Mouse (Mus musculus): ENCODE measurements around the gene Abhd11.
"Not testable (repeated sequence)": the region's sequence is repeated elsewhere in the genome, so short reads cannot be mapped to it uniquely, and the experiment has no call there.

Gene Abhd11

DNA sequence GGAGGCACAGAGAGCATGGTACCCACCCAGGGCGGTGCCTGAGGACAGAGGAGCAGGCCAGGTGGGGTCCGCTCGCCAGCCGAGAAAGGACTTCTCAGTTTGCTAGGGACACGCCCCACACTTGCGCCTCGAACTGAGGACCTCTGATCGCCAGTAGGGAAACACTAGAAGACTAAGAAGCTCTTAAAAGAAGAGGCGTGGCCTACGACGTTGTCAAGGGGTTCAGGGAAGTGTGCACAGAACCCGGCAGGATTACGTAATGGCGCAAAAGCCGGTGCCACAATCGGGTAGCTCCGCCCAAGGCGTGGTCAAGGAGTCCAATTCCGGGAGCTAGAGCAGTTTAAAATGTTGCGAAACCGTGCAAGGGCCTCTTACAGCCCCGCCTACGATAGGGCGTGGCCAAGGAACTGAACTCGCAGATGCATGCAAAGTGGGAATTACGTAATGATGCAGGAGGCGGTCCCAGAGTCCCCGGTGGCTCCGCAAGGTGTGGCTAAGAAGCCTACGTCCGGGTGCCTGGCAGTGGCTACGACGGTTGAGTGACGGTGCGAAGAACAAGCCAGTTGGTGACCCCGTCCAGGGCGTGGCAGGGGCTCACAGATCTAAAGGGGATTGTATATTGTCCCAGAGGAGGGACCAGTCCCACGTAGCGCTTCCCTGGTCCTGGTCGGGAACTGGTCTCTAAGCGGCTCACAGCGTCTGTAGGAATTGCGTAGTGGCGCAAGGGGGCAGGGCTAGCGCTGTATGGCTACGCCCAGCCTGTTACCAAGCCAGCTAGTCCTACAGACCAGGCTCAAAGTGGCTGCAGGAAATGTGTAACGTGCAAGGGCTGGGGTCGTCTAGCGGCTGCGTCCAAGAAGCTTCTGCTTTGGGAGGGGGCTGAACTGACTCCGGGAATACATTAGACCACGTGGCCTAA is at the start of gene Abhd11:
Abhd11 (plus strand) TSS at position 482 of the 919 bp plus-strand sequence.
- DNase-seq (ENCODE audit: low read depth, low spot score), result peak; percentile 100

GRCm38 (mm10) chr5:134960430-134960829 is 48.5 kb upstream of the Abhd11 start:
- DNase-seq (ENCODE audit: low read depth, low spot score), result no peak

GRCm38 (mm10) chr5:134961519-134961918 is 47.4 kb upstream of the Abhd11 start:
- no peak for DNase-seq (ENCODE audit: low read depth, low spot score)

DNA sequence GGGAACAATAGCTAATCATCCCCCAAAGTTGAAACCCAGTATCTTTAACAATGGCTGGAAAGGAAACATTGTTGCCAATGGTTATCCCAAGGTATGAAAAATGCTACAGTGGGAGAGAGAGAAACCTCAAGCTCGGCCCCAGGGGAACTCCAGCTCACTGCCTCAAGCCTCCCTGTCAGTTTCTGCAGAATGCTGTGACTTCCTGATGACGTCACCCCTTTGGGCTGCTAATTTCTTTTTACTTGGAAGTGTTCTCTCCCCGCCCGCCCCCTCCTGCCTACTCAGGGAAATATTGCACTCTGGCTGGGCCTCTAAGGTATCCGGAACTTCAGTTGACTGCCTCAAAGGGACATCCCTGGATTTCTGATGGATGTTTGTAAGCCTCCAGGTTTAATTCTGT is 45.4 kb upstream of the Abhd11 start:
- DNase-seq (ENCODE audit: low read depth, low spot score), result no peak

GRCm38 (mm10) chr5:134964655-134965054 is 44.3 kb upstream of the Abhd11 start:
- not testable (repeated sequence) for DNase-seq (ENCODE audit: low read depth, low spot score)

- DNase-seq (ENCODE audit: low read depth, low spot score), result peak; percentile 67
These were observed 43.5 kb upstream of the Abhd11 start for GRCm38 (mm10) chr5:134965473-134965851.

DNA sequence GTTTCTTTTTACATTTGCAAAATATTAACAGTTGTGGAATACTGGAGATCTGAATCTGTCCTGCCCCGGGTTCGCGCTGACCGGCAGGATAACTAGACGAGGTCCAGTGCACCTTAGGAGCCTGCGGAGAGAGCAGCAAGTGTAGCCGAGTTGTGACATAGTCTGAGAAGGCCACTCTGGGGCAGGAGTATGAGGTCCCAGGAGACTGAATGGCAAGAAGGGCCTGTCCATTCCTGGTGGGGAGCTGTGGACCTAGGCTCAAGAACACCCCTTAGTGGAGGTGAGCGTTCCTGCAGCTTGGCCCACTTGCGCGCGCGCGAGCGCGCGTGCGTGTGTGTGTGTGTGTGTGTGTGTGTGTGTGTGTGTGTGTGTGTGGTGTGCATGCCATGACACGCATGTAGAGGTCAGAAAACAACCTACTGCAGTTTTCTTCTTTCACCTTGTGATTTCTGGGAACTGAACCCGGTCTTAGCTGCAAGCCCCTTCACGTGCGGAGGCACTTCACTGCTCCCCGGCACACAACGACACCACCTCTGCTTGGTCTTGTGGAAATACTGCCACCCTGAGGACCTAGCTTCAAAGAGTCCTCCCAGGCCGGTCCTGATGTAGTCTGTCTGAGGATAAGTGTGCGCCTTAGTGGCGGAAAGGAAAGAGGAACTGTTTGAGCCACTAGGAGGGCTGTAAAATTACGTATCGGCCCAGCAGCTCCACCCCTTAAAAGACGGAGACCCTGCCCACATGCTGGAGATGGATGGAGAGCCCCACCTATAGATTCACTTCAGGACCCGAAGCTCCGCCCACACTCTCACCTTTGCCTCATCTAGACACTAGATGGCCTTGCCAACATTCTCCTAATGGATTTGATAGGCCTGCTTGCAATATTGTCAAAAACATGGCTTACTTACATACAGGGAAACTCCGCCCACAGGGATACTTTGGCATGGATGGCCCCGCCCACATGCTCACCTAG is 42.8 kb upstream of the Abhd11 start:
- no peak for DNase-seq (ENCODE audit: low read depth, low spot score)

DNA sequence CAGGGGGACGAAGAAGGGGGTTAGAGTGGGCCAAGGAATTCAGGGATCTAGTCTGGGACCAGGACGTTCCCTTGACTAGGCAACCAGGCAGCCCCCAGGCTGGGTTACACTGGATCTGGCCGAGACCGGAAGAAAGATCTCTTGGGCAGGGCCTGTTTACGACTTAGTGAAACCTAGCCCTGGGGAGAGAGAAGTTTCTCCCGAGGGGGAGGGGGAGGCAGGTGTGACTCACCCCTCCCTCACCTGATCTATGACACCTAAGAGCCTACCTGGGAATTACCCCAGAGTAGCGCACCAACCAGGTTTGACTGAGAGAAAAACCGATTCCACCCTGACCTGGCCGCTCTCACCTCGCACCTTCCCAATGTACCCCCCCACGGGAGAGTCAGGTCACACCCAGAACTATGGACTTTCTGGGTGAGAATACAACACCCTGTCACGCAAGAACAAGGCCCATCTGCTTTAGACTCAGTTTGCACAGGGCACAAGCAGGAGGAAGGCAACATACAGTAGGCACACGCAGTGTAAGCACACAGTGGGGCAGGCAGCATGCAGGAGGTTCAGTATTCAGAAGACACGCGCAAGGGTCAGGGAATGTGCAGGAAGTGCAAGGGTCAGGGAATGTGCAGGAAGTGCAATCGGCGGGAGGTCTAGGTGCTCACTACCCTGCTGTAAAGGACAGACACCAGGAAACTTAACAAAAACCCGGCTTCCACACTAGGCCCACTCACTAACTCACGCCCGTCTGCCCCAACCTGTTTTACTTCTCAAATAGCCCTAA is 41.6 kb upstream of the Abhd11 start:
- no peak for DNase-seq (ENCODE audit: low read depth, low spot score)

- DNase-seq (ENCODE audit: low read depth, low spot score), result no peak
These were observed 38.3 kb upstream of the Abhd11 start for GRCm38 (mm10) chr5:134970671-134971070.

- no peak for DNase-seq (ENCODE audit: low read depth, low spot score)
These were observed 35.9 kb upstream of the Abhd11 start for GRCm38 (mm10) chr5:134973081-134973480.

DNA sequence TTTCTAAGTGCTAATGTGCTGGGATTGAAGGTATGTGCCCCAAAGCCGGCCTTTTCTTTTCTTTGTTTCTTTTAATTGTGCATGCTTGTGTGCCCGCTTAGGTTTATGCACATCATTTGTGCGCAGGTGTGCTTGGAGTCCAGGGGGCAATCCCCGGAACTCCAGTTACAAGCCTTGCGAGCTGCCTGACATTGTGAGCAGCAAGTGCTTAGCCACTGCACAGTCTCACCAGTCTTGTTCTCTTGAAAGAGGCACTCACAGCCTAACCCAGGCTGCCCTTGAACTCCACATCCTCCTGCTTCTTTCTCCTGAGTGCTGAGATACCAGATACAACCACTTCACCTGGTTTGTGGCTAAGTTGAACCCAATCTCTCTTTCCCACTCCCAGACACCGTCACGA is 35.4 kb upstream of the Abhd11 start:
- no peak for DNase-seq (ENCODE audit: low read depth, low spot score)

DNA sequence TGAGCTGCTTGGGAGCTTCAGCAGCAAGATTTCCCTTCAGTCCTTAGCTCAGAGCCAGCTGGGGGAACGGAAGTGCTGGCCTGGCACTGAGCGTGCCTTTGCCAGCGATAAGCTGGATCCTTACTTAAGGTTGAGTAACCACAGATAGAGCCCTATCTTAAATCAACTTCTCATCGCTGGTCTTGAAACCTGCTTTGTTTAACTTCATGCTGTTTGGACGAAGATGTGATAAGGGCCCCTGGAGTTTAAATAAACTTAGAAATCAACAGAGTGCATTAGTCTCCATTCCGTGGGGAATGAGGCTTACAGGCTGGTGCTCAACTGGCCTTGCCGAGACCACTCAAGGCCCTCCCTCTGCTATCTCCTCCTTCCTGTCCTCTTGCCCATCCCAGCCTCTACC is 34.7 kb upstream of the Abhd11 start:
- DNase-seq (ENCODE audit: low read depth, low spot score), result no peak

DNA sequence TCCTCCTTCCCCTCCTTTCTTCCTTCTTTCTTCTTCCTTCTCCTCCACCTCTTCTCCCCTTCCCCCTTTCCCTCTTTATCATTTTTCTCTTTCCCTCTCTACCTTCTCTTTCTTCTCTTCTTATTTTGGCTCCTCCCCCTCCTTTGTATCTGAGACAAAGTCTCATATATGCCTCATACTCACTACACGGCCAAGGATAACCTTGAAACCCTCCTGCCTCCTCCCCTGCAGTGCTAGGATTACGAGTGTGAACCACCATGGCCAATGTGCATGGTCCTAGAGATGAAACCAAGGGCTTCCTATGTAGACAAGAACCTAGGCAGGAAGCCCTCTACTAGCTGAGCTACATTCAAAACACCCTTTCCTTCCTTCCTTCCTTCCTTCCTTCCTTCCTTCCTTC is 34.0 kb upstream of the Abhd11 start:
- DNase-seq (ENCODE audit: low read depth, low spot score), result no peak

DNA sequence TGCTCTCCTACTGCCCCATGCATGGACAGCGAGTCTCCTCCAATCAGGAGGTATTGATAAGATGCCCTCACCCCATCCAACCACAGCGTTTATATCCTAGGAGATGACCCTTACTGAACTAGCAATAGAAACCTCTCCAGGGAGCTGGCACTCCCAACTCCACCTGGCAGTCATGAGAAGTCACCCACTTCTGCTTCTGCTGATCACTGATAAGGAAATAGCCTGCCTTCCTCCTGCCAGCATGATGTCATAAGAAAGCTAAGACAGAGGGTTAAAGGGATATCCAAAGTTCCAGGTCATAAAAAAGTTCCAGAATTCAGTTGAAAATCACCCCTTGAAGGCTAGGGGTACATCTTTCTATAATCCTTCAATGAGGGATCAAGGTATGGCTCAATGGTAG is 32.8 kb upstream of the Abhd11 start:
- DNase-seq (ENCODE audit: low read depth, low spot score), result no peak

DNA sequence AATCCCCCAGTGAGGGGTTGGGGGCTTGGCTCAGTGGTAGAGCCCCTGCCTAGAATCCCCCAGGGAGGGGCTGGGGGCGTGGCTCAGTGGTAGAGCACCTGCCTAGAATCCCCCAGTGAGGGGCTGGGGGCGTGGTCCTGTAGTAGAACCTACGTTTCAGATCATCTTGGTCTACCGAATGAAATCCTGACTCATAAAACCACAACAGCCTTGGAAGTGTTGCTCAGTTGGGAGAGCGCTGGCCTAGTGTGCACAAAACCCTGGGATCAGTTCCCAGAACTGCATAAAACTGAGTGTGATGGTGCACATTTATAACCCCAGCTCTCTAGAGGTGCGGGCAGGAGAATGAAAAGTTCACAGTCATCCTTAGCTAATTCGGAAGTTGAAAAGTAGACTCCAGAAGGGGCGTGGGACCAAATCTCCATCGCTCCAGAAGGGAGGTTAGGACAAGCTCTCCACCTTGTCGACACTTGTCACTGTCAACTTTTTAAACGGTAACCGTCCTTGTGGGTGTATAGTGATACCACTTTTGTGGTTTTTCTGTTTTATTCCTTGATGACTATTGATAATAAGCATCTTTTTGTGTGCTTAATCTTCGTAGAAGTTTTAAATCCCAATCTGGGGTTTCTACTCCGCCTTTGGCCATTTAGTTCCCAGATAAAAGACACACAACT is 32.2 kb upstream of the Abhd11 start:
- DNase-seq (ENCODE audit: low read depth, low spot score), result no peak

GRCm38 (mm10) chr5:134977837-134978236 is 31.1 kb upstream of the Abhd11 start:
- DNase-seq (ENCODE audit: low read depth, low spot score), result no peak

DNA sequence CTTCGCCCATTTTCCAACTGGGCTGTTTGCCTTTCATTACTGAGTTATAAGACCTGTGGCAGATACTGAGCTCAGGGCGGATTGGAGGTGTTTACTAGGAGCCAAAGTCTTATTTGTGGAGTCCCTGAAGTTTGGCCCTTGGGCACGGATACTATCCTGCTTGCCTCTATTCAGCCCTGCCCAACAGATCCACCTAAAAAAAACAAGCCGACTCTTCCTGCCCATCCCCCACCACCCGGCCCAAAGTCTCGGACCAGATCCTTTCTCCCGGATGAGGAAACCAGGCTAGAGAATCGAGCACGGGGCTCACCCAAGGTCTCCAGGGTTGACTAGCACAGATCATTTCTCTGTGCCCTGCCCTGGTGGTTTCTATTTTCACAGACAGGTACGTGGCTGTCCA is 27.8 kb upstream of the Abhd11 start:
- DNase-seq (ENCODE audit: low read depth, low spot score), result no peak

DNA sequence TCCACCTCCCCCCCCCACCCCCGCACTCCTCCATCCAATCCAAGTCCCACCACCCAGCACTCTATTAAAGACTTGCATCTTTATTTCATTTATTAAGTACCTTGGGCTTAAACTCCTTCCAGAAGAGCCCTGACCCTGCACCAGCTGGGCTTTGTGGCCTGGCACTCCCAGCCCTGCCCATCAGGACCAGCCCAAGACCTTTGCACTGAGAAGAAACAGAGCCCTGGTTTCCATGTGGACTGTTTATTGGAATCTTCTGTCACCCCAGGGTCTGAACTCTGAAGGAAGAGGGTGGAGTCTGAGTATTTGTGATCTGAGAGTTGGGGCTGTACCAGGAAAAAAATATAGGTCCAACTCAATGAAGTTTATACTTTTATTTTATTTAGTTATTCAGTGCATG is 25.8 kb upstream of the Abhd11 start:
- DNase-seq (ENCODE audit: low read depth, low spot score), result no peak

DNA sequence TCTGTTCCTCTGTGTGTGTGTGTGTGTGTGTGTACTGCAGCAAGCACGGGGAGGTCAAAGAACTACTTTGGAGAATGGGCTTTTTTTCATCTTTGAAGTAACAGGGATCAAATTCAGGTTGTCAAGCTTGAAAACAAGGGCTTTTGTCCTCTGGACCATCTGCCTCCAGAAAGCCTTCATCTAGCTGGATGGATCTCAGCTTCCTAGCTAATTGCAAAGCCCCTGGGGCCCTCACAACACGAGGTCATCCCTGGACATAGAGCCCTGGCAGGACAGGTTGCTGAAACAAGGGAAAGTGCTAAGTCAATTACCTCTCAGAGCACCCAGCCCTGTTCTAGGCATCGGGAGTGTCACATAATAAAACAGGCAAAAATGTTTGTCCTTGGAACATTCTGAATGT is 25.2 kb upstream of the Abhd11 start:
- no peak for DNase-seq (ENCODE audit: low read depth, low spot score)

GRCm38 (mm10) chr5:134985633-134986297 is 23.2 kb upstream of the Abhd11 start, which contains the start of gene Cldn3:
Gene Cldn3 (plus strand): TSS chr5:134986214.
- DNase-seq (ENCODE audit: low read depth, low spot score), result no peak
